Mouse (Mus musculus) forebrain, embryonic 13.5 days (tissue): Measurements from ENCODE around the gene Eri3. TPM values are rescaled to one million over a fixed set of nuclear protein-coding genes. Genes with fewer than 3 reads are reported as not detected.

Source experiments
- ATAC-seq: fragments of 200-750 bp; cut with Nextera tagmentation; 2 replicates; pipeline ENCODE4 v1.8.0; 2017
- H3K27ac ChIP-seq: fragments of 300-500 bp; sonication (generic); 2 replicates; pipeline ENCODE4 v1.5.1; 2015; ENCODE audit warnings: inconsistent platforms, mild to moderate bottlenecking, moderate library complexity
- H3K27me3 ChIP-seq: fragments of 300-500 bp; sonication (generic); 2 replicates; pipeline ENCODE4 v1.6.1; 2015; ENCODE audit warnings: mild to moderate bottlenecking, inconsistent platforms
- H3K36me3 ChIP-seq: fragments of 300-500 bp; sonication (generic); 2 replicates; pipeline ENCODE4 v1.6.1; 2015; ENCODE audit warnings: mild to moderate bottlenecking, inconsistent platforms; ENCODE audit not compliant: poor library complexity, severe bottlenecking
- H3K4me1 ChIP-seq: fragments of 300-500 bp; sonication (generic); 2 replicates; pipeline ENCODE4 v1.6.1; 2015; ENCODE audit warnings: inconsistent platforms
- H3K4me2 ChIP-seq: fragments of 300-500 bp; sonication (generic); 2 replicates; pipeline ENCODE4 v1.6.1; 2015; ENCODE audit warnings: inconsistent platforms, mild to moderate bottlenecking, moderate library complexity
- H3K4me3 ChIP-seq: fragments of 300-500 bp; sonication (generic); 2 replicates; pipeline ENCODE4 v1.5.1; 2015; ENCODE audit warnings: mild to moderate bottlenecking, inconsistent platforms
- H3K9ac ChIP-seq: fragments of 300-500 bp; sonication (generic); 2 replicates; pipeline ENCODE4 v1.6.1; 2015; ENCODE audit warnings: mild to moderate bottlenecking, inconsistent platforms
- H3K9me3 ChIP-seq: fragments of 300-500 bp; sonication (generic); replicated peaks from 2 replicates; pipeline ENCODE4 v1.6.1; 2016; ENCODE audit warnings: inconsistent platforms
- WGBS: fragments of 180-500 bp; shearing (Covaris S2); methylation state at CpG from one replicate; pipeline ENCODE4 v1.1.7; 2015; 5-methylcytosine and 5-hydroxymethylcytosine counted together
- polyA plus RNA-seq: library from polyadenylated mRNA; unstranded; fragments of >200 nt; fragmentation: Nextera tagmentation; extraction: Ambion mirVana; gene quantifications from 2 replicates; pipeline ENCODE4 v1.2.1, GENCODE M21; 2015

Gene Eri3
- polyA plus RNA-seq, 1 experiment from 2014 or later, result 188 TPM

DNA sequence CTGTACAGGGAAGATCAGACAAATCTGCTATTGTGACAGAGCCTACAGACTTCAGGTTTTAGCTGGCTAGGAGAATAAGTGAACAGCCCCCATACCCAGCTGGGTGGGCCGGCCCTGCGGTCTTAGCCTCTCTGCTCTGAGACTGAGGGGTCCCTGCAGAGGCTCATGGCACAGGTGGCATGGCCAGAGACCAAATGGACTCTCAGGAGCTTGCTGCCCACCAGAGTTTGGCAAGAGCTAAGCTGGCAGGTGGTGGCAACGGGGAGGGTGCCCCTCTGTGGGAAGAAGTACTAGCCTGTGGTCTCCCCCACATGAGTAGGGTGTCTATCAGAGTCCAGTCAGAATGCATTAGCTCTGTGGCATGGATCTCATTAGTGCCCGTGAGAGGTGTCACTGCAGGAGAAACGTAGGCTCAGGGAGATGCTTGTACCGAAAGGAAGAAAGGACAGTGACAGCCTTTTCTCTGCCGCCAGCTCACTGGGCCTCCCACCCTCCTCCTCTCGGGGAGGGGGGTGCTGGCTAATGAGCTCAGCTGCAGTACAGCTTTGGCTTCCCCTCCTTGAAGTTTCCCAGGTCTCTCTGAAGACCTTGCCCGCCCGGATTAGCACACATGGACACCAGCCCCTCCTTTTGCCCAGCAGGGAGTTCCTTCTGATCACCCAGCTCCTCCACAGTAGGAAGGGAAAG lies 104.0 kb downstream of the Eri3 start:
- H3K9me3 ChIP-seq, result no peaks in the 10 kb centered on the region
- no peaks in the 10 kb centered on the region for H3K27me3 ChIP-seq
- H3K4me2 ChIP-seq, result peak overlapping the region; percentile 29
- ATAC-seq, result peak; percentile 8; the same call in 1 of the 2 replicates
- 4% methylated on average over 8 of the region's 10 CpGs for WGBS
- no peak overlapping the region for H3K4me3 ChIP-seq
- peak overlapping the region; percentile 83 for H3K27ac ChIP-seq
- H3K9ac ChIP-seq, result peak overlapping the region; percentile 50
- peaks cover 90% of the 10 kb centered on the region for H3K4me1 ChIP-seq
- H3K36me3 ChIP-seq, result 0 out of 2 replicates have a peak, but pooled peaks cover 3% of the 10 kb centered on the region

DNA sequence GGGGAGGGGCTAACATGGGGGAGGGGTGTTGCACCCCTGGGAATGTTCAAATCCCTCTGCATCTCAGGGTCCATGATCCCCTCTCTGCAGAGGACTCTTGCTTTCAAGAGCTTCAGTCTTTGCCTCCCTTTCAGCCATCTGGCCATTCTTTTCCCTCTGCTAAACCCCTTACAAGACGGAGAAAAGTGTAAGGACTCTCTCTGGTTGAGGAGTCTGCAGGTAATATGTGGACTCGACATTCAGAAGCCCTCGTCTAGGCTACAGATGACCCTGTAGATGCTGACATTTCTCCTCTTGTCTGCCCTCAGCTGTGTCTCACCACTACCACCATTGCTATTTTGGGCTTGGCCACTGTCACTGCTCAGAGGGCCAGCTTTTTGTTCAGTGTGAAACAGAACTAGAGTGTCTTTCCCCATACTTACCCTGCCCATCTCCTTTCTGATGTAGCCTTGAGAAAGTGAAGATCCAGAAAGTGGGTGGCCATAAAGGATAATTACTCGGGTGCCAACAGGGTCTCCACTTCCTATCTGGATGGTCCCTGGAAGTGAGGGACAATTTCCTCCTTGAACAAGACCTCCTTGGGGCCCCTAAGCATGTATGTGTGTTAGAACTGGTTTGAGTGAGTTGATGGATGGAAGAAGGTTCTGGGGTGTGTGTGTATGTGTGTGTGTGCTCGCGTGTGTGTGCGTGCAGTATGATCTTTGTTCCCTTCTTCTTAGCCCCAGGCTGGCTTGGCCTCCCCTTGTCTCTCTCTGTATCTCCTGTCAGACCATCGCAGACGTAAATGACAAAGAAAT lies 104.7 kb downstream of the Eri3 start:
- no peak for ATAC-seq
- H3K36me3 ChIP-seq, result no peaks in the 10 kb centered on the region
- H3K27ac ChIP-seq, result peak overlapping the region; percentile 83
- H3K9ac ChIP-seq, result peak overlapping the region; percentile 50
- H3K4me3 ChIP-seq, result no peak overlapping the region
- 41% methylated on average over 9 of the region's 9 CpGs for WGBS
- no peaks in the 10 kb centered on the region for H3K9me3 ChIP-seq
- H3K4me1 ChIP-seq, result peaks cover 84% of the 10 kb centered on the region
- no peaks in the 10 kb centered on the region for H3K27me3 ChIP-seq
- peak overlapping the region; percentile 29; the same call in 1 of the 2 replicates for H3K4me2 ChIP-seq

DNA sequence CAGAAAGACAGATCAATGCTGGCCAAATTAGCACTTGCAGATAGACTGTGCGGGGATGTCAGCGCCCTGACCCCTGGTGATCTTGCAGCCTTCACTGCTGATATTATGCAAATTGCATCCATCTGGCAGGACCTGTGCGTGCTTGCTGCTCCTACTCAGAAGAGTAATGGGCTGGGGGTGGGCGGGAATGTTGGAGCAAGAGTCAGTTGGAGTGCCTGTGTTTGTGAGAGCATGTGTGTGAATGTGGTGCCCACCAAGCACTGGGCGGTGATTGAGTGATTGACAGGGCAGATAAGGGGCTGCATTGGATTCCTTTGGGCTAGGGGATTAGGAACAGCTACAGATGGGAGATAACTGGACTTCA lies 105.3 kb downstream of the Eri3 start:
- Histone ChIP-seq H3K4me2 (no peak overlapping the region), H3K4me3 (no peak overlapping the region), H3K27ac (peak overlapping the region; percentile 83), H3K36me3 (no peaks in the 10 kb centered on the region), H3K9ac (no peak overlapping the region), H3K9me3 (no peaks in the 10 kb centered on the region), H3K27me3 (no peaks in the 10 kb centered on the region), H3K4me1 (peaks cover 79% of the 10 kb centered on the region)
- 40% methylated on average over 5 of the region's 5 CpGs for WGBS
- ATAC-seq, result no peak

DNA sequence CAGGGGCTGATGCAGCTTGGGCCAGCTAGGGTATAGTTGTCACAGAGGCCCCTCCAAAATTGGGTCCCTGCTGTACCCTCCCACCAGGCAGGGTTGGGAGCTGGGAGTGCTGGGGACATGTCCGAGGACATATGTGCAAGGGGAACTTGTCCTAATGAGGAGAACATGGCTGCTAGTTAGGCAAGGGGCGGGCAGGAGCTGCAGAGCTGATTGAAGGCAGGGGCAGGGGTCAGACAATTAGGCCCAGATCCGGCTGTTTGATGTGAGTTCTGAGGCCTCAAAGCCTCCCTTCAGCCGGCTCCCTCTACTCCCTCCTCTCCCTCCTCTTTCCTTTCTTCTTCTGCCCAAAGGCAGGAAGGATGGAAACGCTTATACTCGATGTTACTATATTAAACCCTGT lies 106.8 kb downstream of the Eri3 start:
- 7% methylated on average over 6 of the region's 6 CpGs for WGBS
- Histone ChIP-seq H3K27me3 (no peaks in the 10 kb centered on the region), H3K36me3 (0 out of 2 replicates have a peak, but pooled peaks cover 6% of the 10 kb centered on the region), H3K9ac (peak overlapping the region; percentile 37), H3K4me2 (no peak overlapping the region; the same call in 1 of the 2 replicates), H3K9me3 (no peaks in the 10 kb centered on the region), H3K27ac (peak overlapping the region; percentile 87), H3K4me3 (no peak overlapping the region), H3K4me1 (peaks cover 67% of the 10 kb centered on the region)
- ATAC-seq, result peak; percentile 34; the same call in 1 of the 2 replicates

DNA sequence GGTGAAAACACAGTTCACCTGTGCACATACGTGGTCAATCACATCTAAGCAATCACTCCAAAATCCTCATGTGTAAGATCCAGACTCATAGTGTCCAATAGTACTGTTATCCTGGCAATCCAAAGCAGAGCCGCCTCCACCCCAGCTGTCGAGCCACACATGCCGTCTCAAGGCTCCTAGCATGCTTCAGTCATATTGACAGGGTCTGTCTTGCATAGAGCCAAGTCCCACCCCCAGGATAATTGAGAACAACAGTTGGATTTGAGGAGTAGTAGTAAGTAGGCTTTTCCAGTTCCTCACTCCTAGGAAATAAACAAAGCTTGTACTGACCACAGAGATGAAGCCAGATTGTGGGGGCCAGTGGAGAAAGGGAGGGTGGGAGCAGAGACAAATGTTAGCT lies 107.5 kb downstream of the Eri3 start:
- no peaks in the 10 kb centered on the region for H3K27me3 ChIP-seq
- H3K4me1 ChIP-seq, result peaks cover 61% of the 10 kb centered on the region
- ATAC-seq, result peak; percentile 60
- H3K9ac ChIP-seq, result no peak overlapping the region
- no peaks in the 10 kb centered on the region for H3K9me3 ChIP-seq
- H3K4me3 ChIP-seq, result no peak overlapping the region
- 0 out of 2 replicates have a peak, but pooled peaks cover 6% of the 10 kb centered on the region for H3K36me3 ChIP-seq
- peak overlapping the region; percentile 87 for H3K27ac ChIP-seq
- 34% methylated on average over 4 of the region's 4 CpGs for WGBS
- no peak overlapping the region; the same call in 1 of the 2 replicates for H3K4me2 ChIP-seq

DNA sequence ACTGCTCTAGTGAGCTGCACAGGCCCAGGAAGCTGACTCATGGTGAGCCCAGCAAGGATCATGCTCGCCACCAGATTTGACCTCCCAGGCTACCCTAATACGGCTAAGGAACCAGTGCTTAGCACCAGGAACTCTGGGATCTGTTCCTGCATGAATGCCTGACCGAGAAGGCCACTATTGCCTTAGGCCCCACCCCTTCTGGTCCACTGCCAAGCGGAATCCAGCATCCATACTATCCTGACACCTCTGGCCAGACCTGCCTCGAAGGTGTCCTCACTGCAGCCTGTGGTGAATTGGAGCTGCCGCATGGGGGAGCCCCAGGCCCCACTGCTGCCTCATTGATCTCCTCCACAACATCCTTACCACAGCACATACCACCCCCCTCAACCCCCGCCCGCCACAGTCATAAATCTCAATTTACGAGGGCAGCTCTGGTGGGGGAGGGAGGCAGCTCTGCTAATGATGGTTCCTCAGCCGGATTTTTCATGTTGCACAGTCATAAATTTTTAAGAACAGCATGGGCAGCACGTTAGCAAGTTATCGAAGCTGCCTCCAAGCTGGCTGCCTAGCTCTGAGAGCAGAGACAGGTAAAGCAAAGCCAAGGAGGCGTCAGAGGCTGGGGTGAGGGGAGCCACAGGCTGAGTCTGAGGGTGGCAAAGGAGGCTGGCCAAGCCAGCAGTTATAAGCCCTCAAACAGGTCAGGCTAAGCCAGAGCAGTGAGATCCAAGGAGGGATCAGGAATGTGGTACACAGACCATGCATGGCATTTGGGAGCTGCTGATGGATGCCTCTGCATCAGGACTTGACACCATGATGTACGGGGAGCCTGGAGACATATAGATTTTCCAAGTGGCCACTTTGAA lies 108.6 kb downstream of the Eri3 start:
- Histone ChIP-seq H3K27me3 (no peaks in the 10 kb centered on the region), H3K36me3 (0 out of 2 replicates have a peak, but pooled peaks cover 6% of the 10 kb centered on the region), H3K9me3 (no peaks in the 10 kb centered on the region), H3K9ac (0 out of 2 replicates have a peak overlapping the region, but pooled peaks have one; percentile 35), H3K27ac (peak overlapping the region; percentile 87), H3K4me3 (no peak overlapping the region), H3K4me2 (no peak overlapping the region), H3K4me1 (peaks cover 52% of the 10 kb centered on the region)
- WGBS, result 63% methylated on average over 14 of the region's 14 CpGs
- ATAC-seq, result no peak; the same call in 1 of the 2 replicates

DNA sequence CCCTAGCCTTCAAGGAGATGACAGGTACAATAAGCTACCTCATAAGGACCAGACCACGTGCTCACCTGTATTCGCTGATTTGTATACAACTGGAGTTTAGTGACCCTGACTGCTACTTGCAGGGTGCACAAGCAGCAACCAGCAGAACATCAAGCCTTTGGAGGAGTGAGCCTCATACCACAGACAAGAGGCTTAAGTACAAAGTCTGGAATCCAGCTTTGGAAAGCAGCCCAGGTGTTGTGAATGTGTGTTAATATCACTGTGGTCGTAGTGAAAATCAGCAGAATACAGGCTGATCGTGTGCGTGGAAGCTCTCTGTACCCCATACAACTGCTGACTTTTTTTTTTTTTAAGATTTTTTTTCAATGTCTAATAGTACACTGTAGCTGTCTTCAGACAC lies 109.8 kb downstream of the Eri3 start:
- H3K4me2 ChIP-seq, result no peak overlapping the region
- no peak overlapping the region for H3K27ac ChIP-seq
- no peak for ATAC-seq
- H3K27me3 ChIP-seq, result no peaks in the 10 kb centered on the region
- H3K9ac ChIP-seq, result no peak overlapping the region
- no peaks in the 10 kb centered on the region for H3K9me3 ChIP-seq
- peaks cover 45% of the 10 kb centered on the region for H3K4me1 ChIP-seq
- 0 out of 2 replicates have a peak, but pooled peaks cover 6% of the 10 kb centered on the region for H3K36me3 ChIP-seq
- H3K4me3 ChIP-seq, result no peak overlapping the region
- 89% methylated on average over 5 of the region's 5 CpGs for WGBS

DNA sequence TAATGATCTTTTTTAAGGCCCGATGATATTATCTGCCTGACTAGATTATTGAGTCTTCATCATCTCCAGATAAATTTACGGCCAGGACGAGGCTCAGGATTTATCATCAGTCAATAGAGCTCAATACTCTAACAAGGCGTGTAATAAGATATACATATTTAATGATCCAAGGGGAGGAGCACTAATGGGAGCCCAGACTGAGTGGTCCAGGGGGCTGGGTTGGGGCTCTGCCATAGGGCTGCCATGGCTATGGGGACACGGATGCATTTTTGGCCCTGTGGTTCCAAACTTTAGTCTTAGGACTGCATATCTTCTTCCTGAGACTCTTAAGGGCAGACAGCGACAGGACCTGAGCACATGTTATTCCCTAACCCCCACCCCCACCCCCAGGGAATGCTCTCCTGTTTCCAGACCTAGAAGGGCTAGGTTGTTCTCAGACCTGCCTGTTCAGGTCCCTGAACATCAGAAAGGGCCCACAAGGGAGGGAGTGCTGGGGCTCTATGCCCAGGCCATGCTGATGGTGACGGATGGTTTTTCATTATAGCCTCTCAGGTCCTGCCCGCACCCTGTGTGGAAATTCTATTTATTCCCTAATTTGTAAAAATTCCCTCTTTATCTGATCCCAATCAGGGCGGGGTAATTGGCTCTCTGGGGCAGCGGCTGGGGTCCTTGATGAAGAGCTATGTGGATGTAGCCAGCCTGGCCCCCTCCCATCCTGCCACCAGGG lies 114.4 kb downstream of the Eri3 start:
- no peak for ATAC-seq
- Histone ChIP-seq H3K4me1 (peaks cover 15% of the 10 kb centered on the region), H3K36me3 (0 out of 2 replicates have a peak, but pooled peaks cover 9% of the 10 kb centered on the region), H3K4me3 (no peak overlapping the region), H3K27me3 (no peaks in the 10 kb centered on the region), H3K27ac (no peak overlapping the region), H3K4me2 (no peak overlapping the region), H3K9me3 (no peaks in the 10 kb centered on the region), H3K9ac (no peak overlapping the region)
- WGBS, result 80% methylated on average over 10 of the region's 10 CpGs

DNA sequence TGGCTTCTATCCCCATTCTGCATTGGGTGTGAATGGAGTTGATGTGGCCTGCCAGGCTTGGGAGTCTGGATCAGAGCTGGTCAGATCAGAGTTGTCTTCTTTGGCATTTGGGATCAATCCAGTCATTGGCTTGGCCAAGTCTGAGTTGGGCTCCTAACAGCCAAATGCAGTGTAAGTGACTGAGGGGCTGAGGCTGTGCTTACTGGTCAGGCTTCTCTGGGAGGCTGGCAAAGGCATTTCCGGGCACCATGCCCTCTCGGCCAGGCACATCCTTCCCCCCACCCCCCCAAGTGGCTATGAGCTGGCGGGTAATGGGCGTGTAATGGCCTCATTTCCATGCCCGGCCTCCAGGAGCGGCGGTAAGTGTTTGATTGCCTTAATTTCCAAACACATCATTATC lies 115.4 kb downstream of the Eri3 start:
- ATAC-seq, result peak; percentile 60
- no peak overlapping the region for H3K27ac ChIP-seq
- no peaks in the 10 kb centered on the region for H3K9me3 ChIP-seq
- H3K4me3 ChIP-seq, result no peak overlapping the region
- H3K36me3 ChIP-seq, result 0 out of 2 replicates have a peak, but pooled peaks cover 9% of the 10 kb centered on the region
- WGBS, result 46% methylated on average over 7 of the region's 7 CpGs
- H3K9ac ChIP-seq, result no peak overlapping the region
- no peak overlapping the region for H3K4me2 ChIP-seq
- H3K27me3 ChIP-seq, result no peaks in the 10 kb centered on the region
- H3K4me1 ChIP-seq, result peaks cover 15% of the 10 kb centered on the region

DNA sequence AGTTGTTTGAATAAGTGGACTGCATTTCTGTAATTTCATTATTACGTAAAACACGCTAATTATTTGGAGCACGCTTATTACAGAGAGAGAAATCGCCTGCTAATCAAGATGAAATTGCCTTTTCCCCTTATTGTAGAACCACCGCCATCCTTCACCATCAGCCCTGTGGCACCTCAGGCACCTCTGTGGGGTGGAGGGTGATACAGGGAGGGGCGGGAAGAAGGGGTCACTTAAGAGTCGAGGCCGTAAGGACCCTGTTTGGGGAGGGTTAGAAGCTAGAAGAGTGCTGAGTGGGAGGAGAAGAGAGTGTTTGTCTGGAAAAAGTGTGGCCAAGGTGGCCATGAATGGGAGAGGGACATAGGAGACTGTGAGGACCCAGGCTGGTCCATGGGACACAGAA lies 115.9 kb downstream of the Eri3 start:
- Histone ChIP-seq H3K9me3 (no peaks in the 10 kb centered on the region), H3K27me3 (no peaks in the 10 kb centered on the region), H3K36me3 (0 out of 2 replicates have a peak, but pooled peaks cover 7% of the 10 kb centered on the region), H3K4me2 (no peak overlapping the region), H3K9ac (no peak overlapping the region), H3K27ac (no peak overlapping the region), H3K4me3 (no peak overlapping the region), H3K4me1 (peaks cover 15% of the 10 kb centered on the region)
- WGBS, result 71% methylated on average over 8 of the region's 8 CpGs
- ATAC-seq, result no peak

DNA sequence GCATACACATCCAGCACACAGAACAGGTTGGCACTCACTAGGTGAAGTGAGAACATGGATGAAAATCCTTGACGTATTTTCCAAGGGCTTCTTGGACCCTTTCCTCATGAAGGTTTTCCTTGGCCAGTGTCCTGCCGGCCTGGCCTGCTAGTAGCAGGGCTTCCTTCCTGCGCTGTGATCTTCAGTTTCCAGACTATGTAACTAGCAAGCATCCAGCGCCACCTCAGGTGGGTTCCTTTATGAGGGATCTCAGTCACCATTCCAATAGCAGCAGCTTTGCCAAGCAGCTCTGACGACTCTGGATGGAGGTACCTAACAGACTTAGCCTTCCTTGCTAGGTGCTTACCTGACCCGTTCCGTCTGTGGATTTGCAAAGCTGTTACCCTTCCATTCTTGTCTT lies 119.7 kb downstream of the Eri3 start:
- peaks cover 31% of the 10 kb centered on the region for H3K36me3 ChIP-seq
- H3K4me1 ChIP-seq, result peaks cover 16% of the 10 kb centered on the region
- no peak for ATAC-seq
- no peaks in the 10 kb centered on the region for H3K9me3 ChIP-seq
- WGBS, result 77% methylated on average over 7 of the region's 7 CpGs
- no peak overlapping the region for H3K4me3 ChIP-seq
- no peak overlapping the region for H3K27ac ChIP-seq
- no peak overlapping the region for H3K9ac ChIP-seq
- H3K4me2 ChIP-seq, result no peak overlapping the region
- no peaks in the 10 kb centered on the region for H3K27me3 ChIP-seq
